ENCODE assay signal across 8 mouse cellular contexts in genomic region chr11:75193256-75194071, GRCm38 (mm10). TPM values are rescaled to one million over a fixed set of nuclear protein-coding genes. Genes with fewer than 3 reads are reported as not detected.
DNase-seq lines count a peak whose midpoint lies in the region; ATAC-seq and TF ChIP-seq lines count a peak whose summit lies in the region.

TSS of gene Rtn4rl1 (plus strand) at chr11:75193783.

- 0% methylated on average over 79 of the region's 84 CpGs for WGBS in embryonic facial prominence, embryonic 13.5 days
- under 1% methylated on average over 62 of the region's 84 CpGs for WGBS in heart, embryonic 15.5 days
- under 1% methylated on average over 81 of the region's 84 CpGs for WGBS in liver, embryonic 14.5 days (ENCODE audit: insufficient replicate concordance)
- under 1% methylated on average over 62 of the region's 84 CpGs for WGBS in neural tube, embryonic 13.5 days

- no peaks in the 10 kb centered on the region for H3K36me3 ChIP-seq in embryonic facial prominence, embryonic 13.5 days
- H3K36me3 ChIP-seq in heart, embryonic 15.5 days, result no peaks in the 10 kb centered on the region
- no peaks in the 10 kb centered on the region for H3K36me3 ChIP-seq in liver, embryonic 14.5 days (replicated peaks; ENCODE audit: control insufficient read depth, insufficient read depth, low read depth)
- no peaks in the 10 kb centered on the region for H3K36me3 ChIP-seq in neural tube, embryonic 13.5 days

- no peak for TF ChIP-seq CTCF in liver, embryonic 14.5 days (IDR thresholded peaks at IDR 0.05; ENCODE audit: low read depth)

- peaks cover 57% of the 10 kb centered on the region for H3K4me1 ChIP-seq in embryonic facial prominence, embryonic 13.5 days
- peaks cover 75% of the 10 kb centered on the region for H3K4me1 ChIP-seq in heart, embryonic 15.5 days (replicated peaks)
- peaks cover 7 to 15% of the 10 kb centered on the region in 2 experiments; a peak in 3 of 4 replicates for H3K4me1 ChIP-seq in liver, embryonic 14.5 days (replicated peaks; ENCODE audit: control insufficient read depth in 2 of 2, insufficient read depth in 2 of 2, low read length in 1 of 2)
- H3K4me1 ChIP-seq in neural tube, embryonic 13.5 days (replicated peaks), result peaks cover 66% of the 10 kb centered on the region

- peaks cover 75% of the 10 kb centered on the region for H3K27me3 ChIP-seq in embryonic facial prominence, embryonic 13.5 days
- peaks cover 29% of the 10 kb centered on the region for H3K27me3 ChIP-seq in heart, embryonic 15.5 days
- peaks cover 52% of the 10 kb centered on the region for H3K27me3 ChIP-seq in liver, embryonic 14.5 days (ENCODE audit: control insufficient read depth, insufficient read depth, low read length)
- H3K27me3 ChIP-seq in neural tube, embryonic 13.5 days, result peaks cover 62% of the 10 kb centered on the region

- DNase-seq in left cerebral cortex, adult 18-20 months (ENCODE audit: low spot score in 2 of 2), result peak; percentile 61 to 77
- no peak for DNase-seq in left cerebral cortex, adult 11 months (ENCODE audit: low spot score)
- DNase-seq in kidney, postnatal 10 days, result peak; percentile 84
- no peak for DNase-seq in liver, embryonic 14.5 days (ENCODE audit: low read depth in 3 of 3, low spot score in 3 of 3)
- peak; percentile 66 to 77 for DNase-seq in thymus, postnatal 10 days (ENCODE audit: low spot score in 2 of 2)

- peak within 1 kb of the TSS; percentile 59 for H3K4me3 ChIP-seq in embryonic facial prominence, embryonic 13.5 days
- H3K4me3 ChIP-seq in heart, embryonic 15.5 days, result peak within 1 kb of the TSS; percentile 70
- peak within 1 kb of the TSS; percentile 21 to 59 for H3K4me3 ChIP-seq in liver, embryonic 14.5 days (ENCODE audit: insufficient read depth in 1 of 2, low read depth in 2 of 2, low read length in 2 of 2)
- H3K4me3 ChIP-seq in neural tube, embryonic 13.5 days, result peak within 1 kb of the TSS; percentile 61

- ATAC-seq in embryonic facial prominence, embryonic 13.5 days (ENCODE audit: insufficient number of reproducible peaks, insufficient read depth, low FRiP score, low TSS enrichment, low read depth), result no peak
- peak; percentile 53 for ATAC-seq in heart, embryonic 15.5 days (replicated peaks; ENCODE audit: insufficient number of reproducible peaks, insufficient read depth, low FRiP score, low read depth)
- no peak for ATAC-seq in liver, embryonic 14.5 days (ENCODE audit: insufficient read depth)
- ATAC-seq in neural tube, embryonic 13.5 days (ENCODE audit: low read depth), result peak; percentile 15

- no peak for TF ChIP-seq EP300 in liver, embryonic 14.5 days (IDR thresholded peaks at IDR 0.05; ENCODE audit: low read depth)

- peak within 1 kb of the TSS; percentile 88 for H3K4me2 ChIP-seq in embryonic facial prominence, embryonic 13.5 days
- peak within 1 kb of the TSS; percentile 94 for H3K4me2 ChIP-seq in heart, embryonic 15.5 days
- peak within 1 kb of the TSS; percentile 56 for H3K4me2 ChIP-seq in liver, embryonic 14.5 days (ENCODE audit: low read depth)
- H3K4me2 ChIP-seq in neural tube, embryonic 13.5 days, result peak within 1 kb of the TSS; percentile 69

- H3K27ac ChIP-seq in embryonic facial prominence, embryonic 13.5 days, result no peak within 1 kb of the TSS
- H3K27ac ChIP-seq in heart, embryonic 15.5 days, result peak within 1 kb of the TSS; percentile 93
- no peak within 1 kb of the TSS for H3K27ac ChIP-seq in liver, embryonic 14.5 days
- peak within 1 kb of the TSS; percentile 59 for H3K27ac ChIP-seq in neural tube, embryonic 13.5 days (replicated peaks)

- H3K9me3 ChIP-seq in embryonic facial prominence, embryonic 13.5 days, result no peaks in the 10 kb centered on the region
- no peaks in the 10 kb centered on the region for H3K9me3 ChIP-seq in heart, embryonic 15.5 days (replicated peaks)
- H3K9me3 ChIP-seq in liver, embryonic 14.5 days (ENCODE audit: control insufficient read depth, low read length), result no peaks in the 10 kb centered on the region
- H3K9me3 ChIP-seq in neural tube, embryonic 13.5 days, result no peaks in the 10 kb centered on the region

- peak within 1 kb of the TSS; percentile 67 for H3K9ac ChIP-seq in embryonic facial prominence, embryonic 13.5 days
- peak within 1 kb of the TSS; percentile 71 for H3K9ac ChIP-seq in heart, embryonic 15.5 days
- H3K9ac ChIP-seq in liver, embryonic 14.5 days (replicated peaks), result no peak within 1 kb of the TSS
- peak within 1 kb of the TSS; percentile 78 for H3K9ac ChIP-seq in neural tube, embryonic 13.5 days

RNA-seq across cellular contexts. Expression of gene Rtn4rl1, which starts in this region (rescaled TPM):
- 10 to 100 TPM; 86.2 to 91.0 TPM for total RNA-seq in left cerebral cortex, adult 18-20 months (2021)
- 6.0 and 7.1 TPM in 2 replicates for polyA plus RNA-seq in embryonic facial prominence, embryonic 13.5 days (2015; fragmentation: Nextera tagmentation; extraction: Ambion mirVana)
- 12.4 and 13.1 TPM in 2 replicates for polyA plus RNA-seq in heart, embryonic 15.5 days (2015; fragmentation: Nextera tagmentation; extraction: Ambion mirVana)
- 0.56 and 0.61 TPM in 2 replicates for polyA plus RNA-seq in liver, embryonic 14.5 days (2012; rRNA removed)
- 0.68 and 0.98 TPM in 2 replicates for polyA plus RNA-seq in liver, embryonic 14.5 days (2014; fragmentation: Nextera tagmentation; extraction: Ambion mirVana)
- 12.4 and 16.5 TPM in 2 replicates for polyA plus RNA-seq in neural tube, embryonic 13.5 days (2015; fragmentation: Nextera tagmentation; extraction: Ambion mirVana)

Comparison
In these comparisons a context has a peak if more than half of its experiments do, and no peak if none do; other contexts are left out.
1. DNase-seq: peak in left cerebral cortex, adult 18-20 months (2 of 2), kidney, postnatal 10 days (single experiment) and thymus, postnatal 10 days (2 of 2); none in left cerebral cortex, adult 11 months (single experiment) and liver, embryonic 14.5 days (0 of 3).
2. ATAC-seq: peak in heart, embryonic 15.5 days (single experiment) and neural tube, embryonic 13.5 days (single experiment); none in embryonic facial prominence, embryonic 13.5 days (single experiment) and liver, embryonic 14.5 days (single experiment).
3. H3K27ac ChIP-seq: peak in heart, embryonic 15.5 days (single experiment) and neural tube, embryonic 13.5 days (single experiment); none in embryonic facial prominence, embryonic 13.5 days (single experiment) and liver, embryonic 14.5 days (single experiment).
4. Peak in every context shown above with its lines, with median percentiles within 50 percentile points of each other: H3K4me2 ChIP-seq and H3K4me3 ChIP-seq.